Mouse (Mus musculus): ENCODE results near the gene P4htm.
A peak's percentile ranks its signal among the peaks of the same experiment; 100 is the strongest.
"Not testable (repeated sequence)": the region's sequence is repeated elsewhere in the genome, so short reads cannot be mapped to it uniquely, and the experiment has no call there.

The P4htm gene

DNA sequence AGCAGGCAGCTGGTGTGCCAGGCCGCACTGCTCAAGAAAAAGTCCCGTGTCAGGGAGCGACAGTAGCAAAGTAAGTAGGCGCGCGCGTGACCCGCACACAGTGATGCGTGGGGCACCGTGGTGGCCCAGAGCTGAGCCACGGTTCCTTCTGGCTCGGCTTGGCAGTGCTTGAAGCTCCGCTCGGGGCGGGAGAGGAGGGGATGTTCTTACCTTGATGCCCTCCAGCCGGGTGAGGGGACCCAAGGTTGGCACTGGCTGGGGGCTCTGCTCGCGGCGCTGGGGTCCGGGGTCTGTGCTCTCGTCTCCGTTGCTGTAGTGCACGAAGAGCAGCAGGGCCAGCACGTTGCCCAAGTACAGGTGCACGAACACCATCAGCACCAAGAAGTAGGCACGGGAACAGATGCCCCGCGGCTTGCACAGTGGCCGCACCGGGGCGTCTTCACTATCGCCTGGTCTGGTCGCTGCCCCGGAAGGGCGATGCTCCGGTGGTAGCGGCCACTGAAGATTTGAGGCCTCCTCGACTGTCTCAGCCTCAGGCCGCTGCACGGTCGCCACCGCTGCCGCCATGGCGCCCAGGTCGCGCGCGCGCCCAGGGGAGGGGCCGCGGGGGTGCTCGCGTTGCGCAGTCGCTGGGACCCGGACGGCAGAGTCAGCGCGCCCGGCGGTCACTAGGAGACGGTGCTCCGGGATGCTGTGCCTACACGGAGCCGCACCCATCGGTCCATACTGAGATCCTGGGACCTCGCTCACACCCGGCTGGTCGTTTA is at the start of gene P4htm:
Gene P4htm (minus strand): TSS at position 670 of the 767 bp plus-strand sequence.
- DNase-seq (ENCODE audit: extremely low spot score, low spot score), result peak; percentile 67

DNA sequence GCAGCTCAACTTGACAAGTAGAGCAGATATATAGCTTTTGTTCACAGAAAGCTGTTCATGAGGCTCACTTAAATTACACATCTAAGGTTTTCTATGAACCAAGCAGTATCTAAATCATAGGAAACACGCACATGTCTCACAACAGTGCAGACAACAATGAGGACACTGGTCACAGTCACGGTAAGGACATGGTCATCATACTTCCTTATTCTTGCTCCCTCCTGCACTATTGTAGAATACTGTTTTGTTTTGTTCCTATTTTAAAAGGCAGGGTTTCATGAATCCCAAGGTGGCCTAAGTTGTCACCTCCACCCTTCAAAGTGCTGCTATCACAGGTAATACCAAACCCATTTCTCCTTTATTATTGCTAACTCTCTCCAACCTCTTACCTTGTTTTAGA is 42.4 kb upstream of the P4htm start:
- no peak for DNase-seq (ENCODE audit: extremely low spot score, low spot score)

GRCm38 (mm10) chr9:108635415-108635814 is 37.9 kb upstream of the P4htm start:
- DNase-seq (ENCODE audit: extremely low spot score, low spot score), result no peak

DNA sequence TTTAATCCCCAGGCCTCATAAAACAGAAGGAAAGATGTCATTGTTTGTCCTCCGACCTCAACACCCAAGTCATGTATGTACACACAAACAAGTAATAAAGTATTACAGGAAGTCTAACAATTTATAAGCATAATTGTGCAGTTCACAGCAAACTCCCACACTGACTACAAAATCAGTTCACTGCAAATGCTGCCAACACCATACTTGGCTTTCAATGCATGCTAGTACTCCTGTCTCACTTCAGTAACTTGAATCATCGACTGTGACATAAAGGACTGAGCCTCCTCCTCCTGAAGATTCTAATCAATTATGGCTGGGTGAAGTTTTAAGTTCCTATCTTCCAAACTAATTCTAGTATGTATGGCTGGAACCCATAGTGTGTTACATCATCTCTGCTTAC is 36.4 kb upstream of the P4htm start:
- DNase-seq (ENCODE audit: extremely low spot score, low spot score), result no peak

GRCm38 (mm10) chr9:108632375-108632774 is 34.9 kb upstream of the P4htm start:
- no peak for DNase-seq (ENCODE audit: extremely low spot score, low spot score)

GRCm38 (mm10) chr9:108631631-108632256 is 34.3 kb upstream of the P4htm start:
- no peak for DNase-seq (ENCODE audit: extremely low spot score, low spot score)

DNA sequence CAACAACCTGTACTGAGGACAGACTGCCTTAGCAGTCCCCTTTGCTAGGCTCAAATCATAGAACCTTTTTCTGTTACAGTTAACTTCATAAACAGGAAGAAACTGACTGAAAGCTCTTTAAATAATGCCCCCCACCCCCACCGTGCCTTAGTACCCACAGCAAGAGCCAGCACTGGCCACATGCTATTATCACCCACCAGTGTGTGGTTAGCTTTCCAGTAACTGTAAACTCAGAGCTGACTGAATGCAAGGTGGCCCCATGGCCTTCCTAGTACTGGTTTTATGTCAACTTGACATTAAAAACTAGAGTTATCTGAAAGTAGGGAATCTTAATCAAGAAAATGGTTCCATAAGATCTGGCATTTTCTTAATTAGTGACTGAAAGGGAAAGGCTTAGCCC is 33.2 kb upstream of the P4htm start:
- no peak for DNase-seq (ENCODE audit: extremely low spot score, low spot score)

DNA sequence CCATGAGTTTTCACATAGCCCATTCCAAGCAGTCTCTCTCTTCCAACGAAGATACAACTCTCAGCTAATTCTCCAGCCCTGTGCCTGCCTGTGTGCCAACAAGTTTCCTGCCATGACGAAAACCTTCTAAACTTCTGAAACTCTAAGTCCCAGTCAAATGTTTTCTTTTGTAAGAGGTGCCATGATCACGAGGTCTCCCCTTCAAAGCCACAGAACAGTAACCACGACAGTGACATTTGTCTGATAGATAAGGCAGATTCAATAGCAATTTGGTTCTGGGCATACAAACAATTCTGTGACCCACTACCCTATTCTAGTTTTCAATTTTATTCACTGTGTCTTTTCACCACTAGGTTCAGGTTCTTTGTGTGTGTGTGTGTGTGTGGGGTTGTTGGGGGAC is 30.7 kb upstream of the P4htm start:
- DNase-seq (ENCODE audit: extremely low spot score, low spot score), result no peak

DNA sequence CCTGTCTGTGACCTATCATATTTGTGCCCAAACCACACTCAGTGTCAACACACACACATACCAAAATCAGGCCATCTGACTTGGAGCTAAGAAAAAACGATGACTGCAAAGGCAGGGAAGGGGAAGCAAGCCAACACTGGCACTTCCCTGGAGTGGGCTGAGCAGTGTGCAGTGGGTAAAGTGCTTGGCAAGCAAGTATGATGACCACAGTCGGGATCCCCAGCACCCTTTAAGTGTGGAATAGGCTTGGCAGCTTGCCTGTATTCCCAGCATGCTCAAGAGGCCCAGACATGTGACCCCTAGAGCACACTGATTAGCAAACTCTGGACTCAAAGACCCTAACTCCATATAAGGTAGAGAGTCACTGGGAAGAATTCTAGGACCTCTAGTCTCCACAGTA is 29.0 kb upstream of the P4htm start:
- no peak for DNase-seq (ENCODE audit: extremely low spot score, low spot score)

DNA sequence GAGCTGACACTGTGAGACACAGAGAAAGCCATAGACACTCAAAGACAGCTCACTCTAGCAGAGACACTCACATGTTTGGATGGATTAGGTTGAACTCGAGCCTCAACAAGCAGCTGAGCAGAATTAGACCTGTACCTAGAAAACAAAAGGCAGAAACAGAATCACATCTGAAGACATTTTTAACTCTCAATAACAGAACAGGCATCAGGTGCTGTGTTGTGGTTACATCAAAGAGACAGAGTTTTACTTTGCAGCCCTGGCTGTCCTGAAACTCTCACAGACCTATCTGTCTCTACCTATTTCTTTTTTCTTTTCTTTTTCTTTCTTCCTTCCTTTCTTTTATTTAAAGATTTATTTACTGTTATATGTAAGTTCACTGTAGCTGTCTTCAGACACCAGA is 19.8 kb upstream of the P4htm start:
- DNase-seq (ENCODE audit: extremely low spot score, low spot score), result no peak

DNA sequence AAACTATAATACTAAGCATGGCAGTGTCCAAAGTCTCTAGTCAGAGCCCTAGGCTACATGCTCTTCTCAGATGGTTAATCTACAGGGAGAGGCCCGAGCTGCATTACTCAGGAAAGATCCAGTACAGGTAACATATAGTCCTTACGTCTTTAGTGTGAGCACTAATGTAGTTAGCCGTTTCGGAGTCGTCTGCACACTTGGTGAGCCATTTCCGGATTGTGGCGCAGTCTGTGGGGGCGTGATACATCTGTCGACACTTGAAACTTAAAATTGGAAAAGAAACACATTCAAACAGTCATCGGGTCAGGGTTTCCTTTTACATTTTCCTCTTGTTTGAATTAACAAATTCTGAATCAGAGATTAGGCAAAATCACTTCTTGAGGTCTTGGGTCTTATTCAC is 14.0 kb upstream of the P4htm start:
- no peak for DNase-seq (ENCODE audit: extremely low spot score, low spot score)

DNA sequence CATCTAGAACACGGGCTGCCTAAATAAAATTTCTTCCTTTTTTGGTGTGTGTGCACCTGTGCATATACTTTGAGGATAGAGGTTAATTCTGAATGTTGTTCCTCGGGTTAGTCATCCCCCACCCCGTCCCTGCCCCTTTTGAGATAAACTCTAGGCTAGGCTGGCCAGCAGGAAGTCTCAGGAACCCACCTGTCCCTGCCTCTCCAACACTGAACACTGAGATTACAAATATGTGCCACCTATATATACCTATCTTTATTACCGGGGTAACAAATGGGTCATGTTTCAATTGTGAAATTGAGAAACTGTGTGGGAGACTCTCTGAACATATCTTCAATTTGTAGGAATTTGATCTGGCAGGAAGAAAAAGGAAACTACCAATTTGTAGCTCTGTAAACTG is 11.4 kb upstream of the P4htm start:
- DNase-seq (ENCODE audit: extremely low spot score, low spot score), result no peak

DNA sequence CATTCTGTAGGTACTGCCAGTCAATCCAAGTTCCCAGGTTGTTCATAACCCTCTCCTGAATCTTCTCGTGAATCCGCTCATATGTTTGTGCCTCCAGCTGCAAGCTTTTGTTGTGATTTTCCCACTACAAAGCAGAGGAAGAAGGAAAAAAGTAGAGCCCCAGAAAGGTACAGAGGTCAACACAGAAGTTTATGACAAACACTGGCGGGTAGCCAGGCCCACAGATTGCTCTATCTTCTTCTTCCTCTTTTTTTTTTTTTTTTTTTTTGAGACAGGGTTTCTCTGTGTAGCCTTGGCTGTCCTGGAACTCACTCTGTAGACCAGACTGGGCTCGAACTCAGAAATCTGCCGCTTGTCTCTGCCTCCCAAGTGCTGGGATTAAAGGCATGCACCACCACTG is 10.5 kb upstream of the P4htm start:
- not testable (repeated sequence) for DNase-seq (ENCODE audit: extremely low spot score, low spot score)

DNA sequence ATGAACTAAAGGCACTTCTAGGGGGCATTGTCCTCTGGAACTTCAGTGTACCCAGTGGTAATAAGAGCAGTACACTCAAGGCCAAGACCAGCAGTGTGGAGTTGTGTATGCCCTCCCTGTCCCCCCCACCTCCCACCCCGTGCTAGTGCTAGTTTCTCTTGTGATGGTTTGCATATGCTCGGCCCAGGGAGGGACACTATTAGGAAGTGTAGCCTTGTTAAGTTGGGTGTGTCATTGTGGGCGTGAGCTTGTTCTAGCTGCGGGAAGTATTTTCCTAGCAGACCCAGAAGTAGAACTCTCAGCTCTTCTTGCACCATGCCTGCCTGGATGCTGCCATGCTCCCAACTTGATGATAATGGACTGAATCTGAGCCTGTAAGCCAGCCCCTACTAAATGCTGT is 4.5 kb upstream of the P4htm start:
- DNase-seq (ENCODE audit: extremely low spot score, low spot score), result no peak

DNA sequence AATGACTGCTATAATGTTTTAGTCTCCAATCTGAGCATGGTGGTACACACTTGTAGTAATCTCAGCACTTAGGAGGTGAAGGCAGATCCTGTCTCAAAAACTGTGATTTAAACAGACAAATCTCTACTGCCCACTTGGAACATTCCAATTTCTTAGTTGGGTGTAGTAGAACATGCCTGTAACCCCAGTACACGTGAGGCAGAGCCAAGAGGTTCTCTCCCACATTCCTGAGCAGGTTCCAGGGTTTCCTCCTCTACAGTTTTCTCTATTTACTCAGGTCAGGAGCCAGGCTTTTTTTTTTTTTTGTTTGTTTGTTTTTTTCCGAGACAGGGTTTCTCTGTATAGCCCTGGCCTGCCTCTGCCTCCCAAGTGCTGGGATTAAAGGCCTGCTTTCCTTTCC is 2.5 kb upstream of the P4htm start:
- DNase-seq (ENCODE audit: extremely low spot score, low spot score), result no peak

DNA sequence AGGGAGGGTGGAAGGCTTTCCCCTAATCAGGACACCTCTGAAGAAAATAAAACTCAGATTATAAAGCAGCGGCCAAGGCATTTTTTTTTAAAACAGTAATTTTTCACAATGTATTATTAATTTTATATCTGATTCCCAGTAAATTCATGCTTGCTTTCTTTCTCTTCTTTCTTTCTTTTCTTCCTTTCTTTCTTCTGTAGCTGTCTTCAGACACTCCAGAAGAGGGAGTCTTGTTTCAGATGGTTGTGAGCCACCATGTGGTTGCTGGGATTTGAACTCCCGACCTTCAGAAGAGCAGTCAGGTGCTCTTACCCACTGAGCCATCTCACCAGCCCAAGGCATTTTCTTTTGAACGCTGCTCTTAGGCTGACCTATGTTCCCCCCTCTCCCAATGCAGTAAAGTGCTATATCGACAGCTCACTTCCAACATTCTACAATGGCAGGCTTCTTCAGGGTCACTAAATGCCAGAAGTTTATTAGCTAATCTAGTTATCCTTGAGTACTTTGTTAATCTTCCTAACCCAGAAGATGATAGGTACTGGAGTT is 1.6 kb upstream of the P4htm start:
- DNase-seq (ENCODE audit: extremely low spot score, low spot score), result no peak

- no peak for DNase-seq (ENCODE audit: extremely low spot score, low spot score)
These were observed 3.1 kb downstream of the P4htm start for GRCm38 (mm10) chr9:108594354-108594753.

- DNase-seq (ENCODE audit: extremely low spot score, low spot score), result no peak
These were observed 6.0 kb downstream of the P4htm start for GRCm38 (mm10) chr9:108591462-108591861.

DNA sequence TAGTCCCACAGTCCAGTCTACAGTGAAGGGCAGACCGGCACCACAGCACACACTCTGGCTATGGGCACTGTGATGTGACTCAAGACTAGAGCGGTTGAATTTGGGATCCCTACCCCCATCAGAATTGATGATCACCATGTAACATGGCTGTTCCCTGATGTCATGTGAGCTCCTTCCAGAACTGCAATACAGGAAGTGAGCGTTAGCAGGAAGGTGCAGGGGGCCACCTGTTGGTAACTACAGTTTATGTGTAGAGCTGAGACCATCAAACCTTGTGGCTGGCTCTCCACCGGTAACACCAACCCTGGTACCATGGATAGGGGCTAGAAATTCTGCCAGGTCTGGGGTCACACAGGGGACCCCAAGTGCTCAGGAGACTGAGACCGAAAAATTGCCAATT is 8.2 kb downstream of the P4htm start:
- DNase-seq (ENCODE audit: extremely low spot score, low spot score), result no peak

DNA sequence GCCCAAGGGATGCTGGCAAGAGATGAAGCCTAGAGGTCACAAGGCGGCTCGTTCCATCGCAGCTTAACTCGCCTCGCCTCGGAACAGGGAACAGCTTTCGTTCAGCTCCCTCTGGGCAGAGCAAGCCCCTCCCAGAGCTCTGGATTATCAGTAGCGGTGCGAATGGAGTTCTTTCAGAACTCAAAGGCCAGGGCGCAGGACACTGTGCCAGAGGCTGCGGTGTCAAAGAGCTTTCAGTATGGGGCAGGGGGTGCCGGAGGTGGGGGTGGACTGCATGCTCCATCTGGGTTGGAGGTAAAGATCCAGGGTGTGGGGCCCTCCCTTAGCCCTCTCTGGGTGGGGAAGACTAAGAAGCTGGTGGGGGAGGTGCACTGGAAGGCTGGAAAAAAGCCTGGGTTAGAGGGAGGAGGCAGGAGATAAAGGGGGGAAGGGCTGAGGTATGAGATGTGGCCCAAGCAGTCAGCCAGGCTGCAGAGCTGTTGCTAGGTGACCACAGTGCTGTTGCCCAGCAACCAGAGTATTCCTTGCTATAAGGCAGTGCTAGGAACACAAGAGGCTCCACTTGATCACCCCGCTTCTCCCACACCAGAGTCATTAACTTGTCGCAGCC is 9.8 kb downstream of the P4htm start:
- DNase-seq (ENCODE audit: extremely low spot score, low spot score), result peak; percentile 90

DNA sequence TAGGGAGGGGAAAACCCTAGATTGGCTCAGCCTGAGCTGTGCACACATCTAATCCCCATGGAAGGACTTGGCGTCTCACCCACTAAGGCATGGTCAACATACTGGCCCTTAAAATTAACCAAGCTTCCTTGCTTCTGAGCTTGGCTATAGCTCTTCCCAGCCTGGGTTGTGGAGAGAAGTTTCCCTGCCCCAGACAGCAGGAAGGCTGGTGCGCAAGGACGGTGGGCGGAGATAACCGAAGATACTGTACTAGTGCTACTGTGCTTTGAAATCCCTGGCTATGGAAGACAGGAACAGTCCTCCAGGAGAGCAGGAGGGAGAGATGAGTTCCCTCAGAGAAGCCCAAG is 18.1 kb downstream of the P4htm start:
- no peak for DNase-seq (ENCODE audit: extremely low spot score, low spot score)

DNA sequence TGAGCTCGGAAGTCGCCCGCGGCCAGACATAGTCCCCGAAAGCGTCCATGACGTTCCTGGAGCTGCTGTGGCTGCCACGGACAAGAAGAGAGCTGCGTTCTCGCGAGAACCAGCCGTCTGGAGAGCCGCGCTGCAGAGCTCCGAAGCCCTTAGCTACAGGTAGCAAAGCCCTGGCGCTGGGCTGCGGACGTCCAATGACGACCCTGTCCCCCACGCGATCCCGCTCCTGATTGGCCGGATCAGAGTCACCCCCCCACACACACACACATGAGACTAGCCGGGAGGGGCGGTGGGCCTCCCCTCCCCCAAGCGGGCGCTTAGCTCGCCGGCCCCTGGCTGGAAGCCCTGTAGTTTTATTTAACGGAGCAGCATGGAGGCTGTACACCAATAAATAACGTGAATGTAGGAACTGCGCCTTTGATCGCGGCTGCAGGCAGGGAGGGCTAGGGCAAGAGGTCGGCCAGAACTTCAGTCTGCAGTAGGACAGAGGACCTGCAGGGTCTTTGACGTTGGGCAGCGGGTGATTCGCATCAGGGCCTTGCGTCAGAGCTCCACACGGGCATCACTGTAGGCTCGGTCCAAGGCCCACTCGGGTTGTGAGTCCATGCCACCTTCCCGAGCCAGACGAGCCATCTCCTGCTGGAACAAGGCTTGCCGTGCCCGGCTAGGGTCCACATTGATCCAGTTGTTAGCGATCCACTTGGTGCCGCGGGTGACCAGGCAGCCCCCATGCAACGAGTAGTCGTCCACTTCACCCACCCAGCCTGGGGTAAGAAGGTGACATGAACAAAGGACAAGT is 18.7 kb downstream of the P4htm start, which contains the start of gene Wdr6:
Gene Wdr6 (minus strand): TSS at position 195 of the 799 bp plus-strand sequence.
- DNase-seq (ENCODE audit: extremely low spot score, low spot score), result peak; percentile 96

Measured in neural tube, embryonic 10.5 days (tissue).